Mouse (Mus musculus): ENCODE measurements around the gene 4632433K11Rik. TPM values are rescaled to one million over a fixed set of nuclear protein-coding genes. Genes with fewer than 3 reads are reported as not detected.

4632433K11Rik gene
- polyA plus RNA-seq, 1 experiment from 2014 or later, result 0.33 TPM

Other genes with a start within 250 kb of the 4632433K11Rik start
- gene Tmem238, start 244.5 kb upstream of the 4632433K11Rik start, polyA plus RNA-seq (2014; fragmentation: Nextera tagmentation; extraction: Ambion mirVana), result 1.3 and 1.4 TPM in 2 replicates
- gene Rpl28, start 241.2 kb upstream of the 4632433K11Rik start, polyA plus RNA-seq (2014; fragmentation: Nextera tagmentation; extraction: Ambion mirVana), result 203 and 211 TPM in 2 replicates
- 392 and 412 TPM in 2 replicates for gene Ube2s, start 221.5 kb upstream of the 4632433K11Rik start, polyA plus RNA-seq (2014; fragmentation: Nextera tagmentation; extraction: Ambion mirVana)
- gene Shisa7, start 189.4 kb upstream of the 4632433K11Rik start, polyA plus RNA-seq (2014; fragmentation: Nextera tagmentation; extraction: Ambion mirVana), result 1.9 and 2.4 TPM in 2 replicates
- 2.6 and 4.6 TPM in 2 replicates for gene Isoc2b, start 163.9 kb upstream of the 4632433K11Rik start, polyA plus RNA-seq (2014; fragmentation: Nextera tagmentation; extraction: Ambion mirVana)
- 0.63 and 0.78 TPM in 2 replicates for gene Isoc2a, start 157.0 kb upstream of the 4632433K11Rik start, polyA plus RNA-seq (2014; fragmentation: Nextera tagmentation; extraction: Ambion mirVana)
- 0.12 TPM in 1 of 2 replicates, not detected in the other for gene Gm36210, start 127.6 kb upstream of the 4632433K11Rik start, polyA plus RNA-seq (2014; fragmentation: Nextera tagmentation; extraction: Ambion mirVana)
- gene Zfp628, start 118.9 kb upstream of the 4632433K11Rik start, polyA plus RNA-seq (2014; fragmentation: Nextera tagmentation; extraction: Ambion mirVana), result 3.5 and 3.8 TPM in 2 replicates
- 8.0 and 10.4 TPM in 2 replicates for gene Nat14, start 112.1 kb upstream of the 4632433K11Rik start, polyA plus RNA-seq (2014; fragmentation: Nextera tagmentation; extraction: Ambion mirVana)
- 1.0 and 1.6 TPM in 2 replicates for gene Ssc5d, start 108.3 kb upstream of the 4632433K11Rik start, polyA plus RNA-seq (2014; fragmentation: Nextera tagmentation; extraction: Ambion mirVana)
- not detected in 2 replicates for gene Sbk2, start 69.7 kb upstream of the 4632433K11Rik start, polyA plus RNA-seq (2014; fragmentation: Nextera tagmentation; extraction: Ambion mirVana)
- not detected in 2 replicates for gene Sbk3, start 63.0 kb upstream of the 4632433K11Rik start, polyA plus RNA-seq (2014; fragmentation: Nextera tagmentation; extraction: Ambion mirVana)
- gene Zfp579, start 38.0 kb upstream of the 4632433K11Rik start, polyA plus RNA-seq (2014; fragmentation: Nextera tagmentation; extraction: Ambion mirVana), result 41.1 and 41.7 TPM in 2 replicates
- 7.6 and 9.2 TPM in 2 replicates for gene Zfp524, start 19.7 kb upstream of the 4632433K11Rik start, polyA plus RNA-seq (2014; fragmentation: Nextera tagmentation; extraction: Ambion mirVana)
- gene Fiz1, start 19.4 kb upstream of the 4632433K11Rik start, polyA plus RNA-seq (2014; fragmentation: Nextera tagmentation; extraction: Ambion mirVana), result 42.4 and 49.4 TPM in 2 replicates
- gene Gm44973, start 18.6 kb upstream of the 4632433K11Rik start, polyA plus RNA-seq (2014; fragmentation: Nextera tagmentation; extraction: Ambion mirVana), result 0.34 TPM in 1 of 2 replicates, not detected in the other
- 4.8 and 5.1 TPM in 2 replicates for gene Zfp865, start 13.7 kb upstream of the 4632433K11Rik start, polyA plus RNA-seq (2014; fragmentation: Nextera tagmentation; extraction: Ambion mirVana)
- gene Ccdc106, start 13.6 kb upstream of the 4632433K11Rik start, polyA plus RNA-seq (2014; fragmentation: Nextera tagmentation; extraction: Ambion mirVana), result 4.0 and 5.0 TPM in 2 replicates
- 3.3 and 3.6 TPM in 2 replicates for gene Zfp784, start 4.3 kb downstream of the 4632433K11Rik start, polyA plus RNA-seq (2014; fragmentation: Nextera tagmentation; extraction: Ambion mirVana)
- gene Zfp580, start 17.4 kb downstream of the 4632433K11Rik start, polyA plus RNA-seq (2014; fragmentation: Nextera tagmentation; extraction: Ambion mirVana), result 34.1 and 47.6 TPM in 2 replicates
- gene U2af2, start 28.0 kb downstream of the 4632433K11Rik start, polyA plus RNA-seq (2014; fragmentation: Nextera tagmentation; extraction: Ambion mirVana), result 151 and 159 TPM in 2 replicates
- 47.8 and 56.2 TPM in 2 replicates for gene Epn1, start 46.1 kb downstream of the 4632433K11Rik start, polyA plus RNA-seq (2014; fragmentation: Nextera tagmentation; extraction: Ambion mirVana)
- gene Rfpl4, start 82.8 kb downstream of the 4632433K11Rik start, polyA plus RNA-seq (2014; fragmentation: Nextera tagmentation; extraction: Ambion mirVana), result not detected in 2 replicates
- gene Rasl2-9, start 91.8 kb downstream of the 4632433K11Rik start, polyA plus RNA-seq (2014; fragmentation: Nextera tagmentation; extraction: Ambion mirVana), result 0.19 and 0.47 TPM in 2 replicates
- gene Vmn1r55, start 115.6 kb downstream of the 4632433K11Rik start, polyA plus RNA-seq (2014; fragmentation: Nextera tagmentation; extraction: Ambion mirVana), result not detected in 2 replicates
- not detected in 2 replicates for gene Vmn1r56, start 162.6 kb downstream of the 4632433K11Rik start, polyA plus RNA-seq (2014; fragmentation: Nextera tagmentation; extraction: Ambion mirVana)
- gene Vmn1r57, start 184.4 kb downstream of the 4632433K11Rik start, polyA plus RNA-seq (2014; fragmentation: Nextera tagmentation; extraction: Ambion mirVana), result not detected in 2 replicates

Measured in midbrain, embryonic 11.5 days (tissue).